Mouse (Mus musculus) CH12.LX (cell line): Measurements from ENCODE around the gene Olfr483. TPM values are rescaled to one million over a fixed set of nuclear protein-coding genes. Genes with fewer than 3 reads are reported as not detected.

Experiments
- DNase-seq: peaks from one replicate; pipeline ENCODE4 v3.0.0-alpha.2; 2013; ENCODE audit errors: extremely low read depth
- H3K27ac ChIP-seq: 2 replicates; pipeline ENCODE4 v1.5.1; 2012; ENCODE audit warnings: low read depth, mild to moderate bottlenecking, control low read depth, moderate library complexity; ENCODE audit not compliant: insufficient read depth
- H3K27me3 ChIP-seq: replicated peaks from 2 replicates; pipeline ENCODE3; 2012; ENCODE audit warnings: inconsistent platforms
- H3K36me3 ChIP-seq, 2 experiments: replicated peaks in 1 of 2; 2 replicates each; pipeline versions ENCODE3 to v1.6.1; 2012; ENCODE audit warnings: inconsistent platforms in 1 of 2, low read length in 1 of 2, mild to moderate bottlenecking in 1 of 2, mixed read lengths in 1 of 2, moderate library complexity in 1 of 2; ENCODE audit not compliant: control insufficient read depth in 1 of 2, insufficient read depth in 1 of 2
- H3K4me1 ChIP-seq, 2 experiments: 2 replicates each; pipeline ENCODE4 v1.6.1; 2012; ENCODE audit warnings: inconsistent platforms in 1 of 2, moderate library complexity in 1 of 2; ENCODE audit not compliant: insufficient read depth in 2 of 2, control insufficient read depth in 1 of 2
- H3K4me2 ChIP-seq: 2 replicates; pipeline ENCODE4 v1.6.1; 2012; ENCODE audit warnings: low read depth, mild to moderate bottlenecking, control low read depth; ENCODE audit not compliant: poor library complexity, insufficient read depth, severe bottlenecking
- H3K4me3 ChIP-seq, 3 experiments: fragments of 150-350 bp in 1 of 3; sonication (generic) in 1 of 3; replicated peaks in 1 of 3; 2 replicates each; pipeline versions ENCODE3 to v1.5.1; 2011 to 2012; ENCODE audit warnings: low read depth in 2 of 3, low read length in 2 of 3, mild to moderate bottlenecking in 2 of 3, moderate library complexity in 2 of 3, control low read depth in 1 of 3, improper control_type of control experiment in 1 of 3, inconsistent platforms in 1 of 3, mixed read lengths in 1 of 3; ENCODE audit not compliant: poor library complexity in 1 of 3
- H3K79me2 ChIP-seq: replicated peaks from 2 replicates; pipeline ENCODE4 v1.6.1; 2012; ENCODE audit warnings: mild to moderate bottlenecking, moderate library complexity; ENCODE audit not compliant: control insufficient read depth, poor library complexity, insufficient read depth, severe bottlenecking; ENCODE audit errors: extremely low read depth
- H3K9ac ChIP-seq: 2 replicates; pipeline ENCODE4 v1.6.1; 2012; ENCODE audit warnings: low read depth, mild to moderate bottlenecking, control low read depth, moderate library complexity; ENCODE audit not compliant: insufficient read depth
- H3K9me3 ChIP-seq: replicated peaks from 2 replicates; pipeline ENCODE3; 2012; ENCODE audit warnings: low read length, inconsistent platforms, mixed read lengths
- CHD1 ChIP-seq: IDR thresholded peaks from 2 replicates; pipeline ENCODE4 v1.6.1; 2012; ENCODE audit warnings: low read depth, low read length, improper control_type of control experiment, inconsistent platforms
- CHD2 ChIP-seq: IDR thresholded peaks from 2 replicates; pipeline ENCODE4 v1.6.1; 2011; ENCODE audit warnings: low read length, improper control_type of control experiment
- E2F4 ChIP-seq: IDR thresholded peaks from 2 replicates; pipeline ENCODE4 v1.6.1; 2011; ENCODE audit warnings: low read depth, low read length, improper control_type of control experiment; ENCODE audit not compliant: insufficient replicate concordance
- EP300 ChIP-seq: IDR thresholded peaks from 2 replicates; pipeline ENCODE4 v1.6.1; 2011; ENCODE audit warnings: low read length, improper control_type of control experiment
- ETS1 ChIP-seq: conservative IDR thresholded peaks from 2 replicates; pipeline ENCODE4 v1.6.1; 2012; ENCODE audit warnings: low read depth, mild to moderate bottlenecking, inconsistent platforms, low read length, improper control_type of control experiment, moderate library complexity
- HCFC1 ChIP-seq: IDR thresholded peaks from 2 replicates; pipeline ENCODE4 v1.6.1; 2012; ENCODE audit warnings: low read depth, mild to moderate bottlenecking, inconsistent platforms, low read length, improper control_type of control experiment
- IRF4 ChIP-seq: IDR thresholded peaks from 2 replicates; pipeline ENCODE4 v1.6.1; 2014; ENCODE audit warnings: low read depth, mild to moderate bottlenecking, inconsistent platforms, low read length, improper control_type of control experiment
- JUND ChIP-seq: conservative IDR thresholded peaks from 2 replicates; pipeline ENCODE4 v1.6.1; 2011; ENCODE audit warnings: low read depth, low read length, improper control_type of control experiment
- KAT2A ChIP-seq: IDR thresholded peaks from 2 replicates; pipeline ENCODE4 v1.6.1; 2012; ENCODE audit warnings: low read length, improper control_type of control experiment, inconsistent platforms; ENCODE audit not compliant: insufficient replicate concordance
- MAFK ChIP-seq: IDR thresholded peaks from 2 replicates; pipeline ENCODE4 v1.6.1; 2011; ENCODE audit warnings: low read length, improper control_type of control experiment; ENCODE audit not compliant: insufficient replicate concordance
- MAX ChIP-seq: IDR thresholded peaks from 2 replicates; pipeline ENCODE4 v1.6.1; 2011; ENCODE audit warnings: low read length, improper control_type of control experiment
- MAZ ChIP-seq: IDR thresholded peaks from 2 replicates; pipeline ENCODE4 v1.6.1; 2012; ENCODE audit warnings: low read depth, mild to moderate bottlenecking, inconsistent platforms, low read length, improper control_type of control experiment, moderate library complexity
- MEF2A ChIP-seq: IDR thresholded peaks from 2 replicates; pipeline ENCODE4 v1.6.1; 2014; ENCODE audit warnings: low read depth, mild to moderate bottlenecking, inconsistent platforms, low read length, improper control_type of control experiment, borderline replicate concordance
- MXI1 ChIP-seq: IDR thresholded peaks from 2 replicates; pipeline ENCODE4 v1.6.1; 2011; ENCODE audit warnings: mild to moderate bottlenecking, low read depth, low read length, improper control_type of control experiment
- NRF1 ChIP-seq: IDR thresholded peaks from 2 replicates; pipeline ENCODE4 v1.6.1; 2014; ENCODE audit warnings: low read depth, mild to moderate bottlenecking, inconsistent platforms, low read length, improper control_type of control experiment, moderate library complexity
- PAX5 ChIP-seq: IDR thresholded peaks from 2 replicates; pipeline ENCODE4 v1.6.1; 2012; ENCODE audit warnings: low read length, inconsistent platforms, mixed read lengths
- RAD21 ChIP-seq: IDR thresholded peaks from 2 replicates; pipeline ENCODE4 v1.6.1; 2011; ENCODE audit warnings: low read depth, mild to moderate bottlenecking, low read length, improper control_type of control experiment, moderate library complexity
- RCOR1 ChIP-seq: conservative IDR thresholded peaks from 2 replicates; pipeline ENCODE4 v1.6.1; 2012; ENCODE audit warnings: low read depth, mild to moderate bottlenecking, inconsistent platforms, low read length, improper control_type of control experiment
- SMC3 ChIP-seq: IDR thresholded peaks from 2 replicates; pipeline ENCODE4 v1.6.1; 2011; ENCODE audit warnings: low read depth, low read length, improper control_type of control experiment
- TBP ChIP-seq: conservative IDR thresholded peaks from 2 replicates; pipeline ENCODE4 v1.6.1; 2011; ENCODE audit warnings: low read depth, low read length, improper control_type of control experiment
- USF1 ChIP-seq: IDR thresholded peaks from 2 replicates; pipeline ENCODE4 v1.6.1; 2014; ENCODE audit warnings: low read depth, mild to moderate bottlenecking, inconsistent platforms, low read length, improper control_type of control experiment
- USF2 ChIP-seq: conservative IDR thresholded peaks from 2 replicates; pipeline ENCODE4 v1.6.1; 2011; ENCODE audit warnings: low read depth, low read length, improper control_type of control experiment
- ZC3H11A ChIP-seq: IDR thresholded peaks from 2 replicates; pipeline ENCODE4 v1.6.1; 2012; ENCODE audit warnings: low read depth, mild to moderate bottlenecking, inconsistent platforms, low read length, improper control_type of control experiment
- ZMIZ1 ChIP-seq: IDR thresholded peaks from 2 replicates; pipeline ENCODE4 v1.6.1; 2012; ENCODE audit warnings: low read depth, mild to moderate bottlenecking, inconsistent platforms, low read length, improper control_type of control experiment
- dilution Hi-C: fragments of 300-500 bp; cut with MboI; formaldehyde crosslinking; loops from 2 replicates; pipeline ENCODE4 v1.14.3; 2020; ENCODE audit warnings: low sequenced_read_pairs; ENCODE audit not compliant: extremely low pct_unique_long_range_greater_than_20kb, extremely low pct_ligation_motif_present
- in situ Hi-C: fragments of 300-500 bp; cut with MboI; formaldehyde crosslinking; loops from 3 replicates; pipeline ENCODE4 v1.14.3; 2019; ENCODE audit warnings: low sequenced_read_pairs, low pct_ligation_motif_present, low pct_unique_long_range_greater_than_20kb, mixed read lengths
- polyA plus RNA-seq: library from polyadenylated mRNA; unstranded; fragments of >175 nt; gene quantifications from 2 replicates; pipeline ENCODE4 v1.2.1, GENCODE M21; 2012; ENCODE audit warnings: low read depth; ENCODE audit not compliant: insufficient read length
- total RNA-seq, 2 experiments: library from RNA; depleted of rRNA; stranded (reverse); fragments of 300-350 nt in 1 of 2; fragments of >200 nt in 1 of 2; gene quantifications; 2 replicates each; pipeline ENCODE4 v1.2.3; 2012 to 2014

The Olfr483 gene
- total and polyA plus RNA-seq, 3 experiments, result not detected

DNA sequence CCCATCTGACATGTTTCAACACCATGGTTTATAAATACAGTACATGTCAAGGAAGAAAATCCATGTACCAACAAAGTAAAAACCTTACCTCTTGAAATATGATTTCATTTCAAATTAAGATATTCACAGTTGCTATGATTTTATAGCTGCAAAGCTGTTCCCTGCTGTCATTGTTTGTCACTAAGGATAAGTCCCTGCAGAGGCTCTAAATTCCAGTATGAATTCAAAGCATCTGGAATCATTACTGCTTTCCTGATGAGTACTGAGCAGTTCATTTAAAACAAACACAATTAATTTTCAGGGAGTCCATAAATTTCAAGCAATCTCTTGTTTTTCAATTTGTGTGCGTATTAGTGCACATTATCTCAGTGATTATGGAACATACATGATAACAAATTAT, 3.2 kb upstream of the Olfr483 start, which contains the start of gene Olfr482:
TSS of gene Olfr482 (minus strand) at position 101 of the 400 bp plus-strand sequence.
- Histone ChIP-seq H3K9me3 (no peaks in the 10 kb centered on the region), H3K4me1 (no peaks in the 10 kb centered on the region), H3K27me3 (peaks cover 6% of the 10 kb centered on the region), H3K36me3 (no peaks in the 10 kb centered on the region), H3K4me3 (no peak within 1 kb of the TSS), H3K79me2 (no peaks in the 10 kb centered on the region), H3K9ac (no peak within 1 kb of the TSS), H3K27ac (no peak within 1 kb of the TSS), H3K4me2 (no peak within 1 kb of the TSS)
- in situ Hi-C loops (no loop called here), dilution Hi-C loops (no loop called here)
- TF ChIP-seq E2F4, result no peak
- no peak for TF ChIP-seq USF1
- no peak for TF ChIP-seq IRF4
- TF ChIP-seq ETS1, result no peak
- no peak for TF ChIP-seq HCFC1
- no peak for TF ChIP-seq MAFK
- no peak for TF ChIP-seq TBP
- no peak for TF ChIP-seq MXI1
- no peak for TF ChIP-seq MAX
- no peak for TF ChIP-seq ZMIZ1
- no peak for TF ChIP-seq PAX5
- no peak for TF ChIP-seq MEF2A
- no peak for TF ChIP-seq USF2
- no peak for TF ChIP-seq MAZ
- no peak for TF ChIP-seq RAD21
- TF ChIP-seq CHD1, result no peak
- TF ChIP-seq CHD2, result no peak
- DNase-seq, result no peak

DNA sequence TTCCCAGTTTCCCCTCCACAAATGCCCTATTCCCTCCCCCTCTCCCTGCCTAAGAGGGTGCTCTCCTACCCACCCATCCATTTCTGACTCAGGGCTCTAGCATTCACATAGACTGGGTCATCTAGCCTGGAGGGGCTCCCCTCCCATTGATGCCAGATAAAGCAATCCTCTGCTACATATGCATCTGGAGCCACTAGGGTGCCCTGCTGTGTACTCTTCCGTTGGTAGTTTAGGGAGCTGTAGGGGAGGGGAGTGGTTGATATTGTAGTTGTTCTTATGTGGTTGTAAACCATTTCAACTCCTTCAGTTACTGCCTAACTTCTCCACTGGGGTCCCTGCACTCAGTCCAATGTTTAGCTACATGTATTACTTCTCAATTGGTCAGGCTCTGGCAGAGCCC, 20.0 kb downstream of the Olfr483 start:
- Histone ChIP-seq H3K9ac (no peak overlapping the region), H3K36me3 (no peaks in the 10 kb centered on the region), H3K4me2 (no peak overlapping the region), H3K27ac (no peak overlapping the region), H3K4me1 (no peaks in the 10 kb centered on the region), H3K9me3 (no peaks in the 10 kb centered on the region), H3K27me3 (peaks cover 23% of the 10 kb centered on the region), H3K79me2 (no peaks in the 10 kb centered on the region), H3K4me3 (no peak overlapping the region)
- no peak for DNase-seq
- in situ Hi-C loops, result no loop called here
- no peak for TF ChIP-seq MAFK
- TF ChIP-seq KAT2A, result no peak
- no peak for TF ChIP-seq EP300
- TF ChIP-seq NRF1, result no peak
- no peak for TF ChIP-seq SMC3
- TF ChIP-seq ZC3H11A, result no peak
- no peak for TF ChIP-seq JUND
- TF ChIP-seq E2F4, result no peak
- TF ChIP-seq CHD2, result no peak
- no peak for TF ChIP-seq CHD1
- TF ChIP-seq RCOR1, result no peak
- no peak for TF ChIP-seq USF1
- no peak for TF ChIP-seq MEF2A
- dilution Hi-C loops, result no loop called here
